Mouse (Mus musculus) liver, embryonic 12.5 days (tissue): ENCODE results near the gene Slc38a4. TPM values are rescaled to one million over a fixed set of nuclear protein-coding genes. Genes with fewer than 3 reads are reported as not detected.

ENCODE experiments used
- ATAC-seq: fragments of 200-750 bp; cut with Nextera tagmentation; 2 replicates; pipeline ENCODE4 v1.8.0; 2017; ENCODE audit warnings: moderate number of reproducible peaks, mild to moderate bottlenecking, moderate library complexity
- H3K27ac ChIP-seq: fragments of 300-500 bp; sonication (generic); 2 replicates; pipeline ENCODE4 v1.5.1; 2016; ENCODE audit warnings: mild to moderate bottlenecking
- H3K27me3 ChIP-seq: fragments of 300-500 bp; sonication (generic); replicated peaks from 2 replicates; pipeline ENCODE4 v1.6.1; 2016; ENCODE audit warnings: mild to moderate bottlenecking, moderate library complexity
- H3K36me3 ChIP-seq: fragments of 300-500 bp; sonication (generic); 2 replicates; pipeline ENCODE4 v1.6.1; 2016; ENCODE audit warnings: mild to moderate bottlenecking, moderate library complexity
- H3K4me1 ChIP-seq: fragments of 300-500 bp; sonication (generic); 2 replicates; pipeline ENCODE4 v1.6.1; 2016
- H3K4me2 ChIP-seq: fragments of 300-500 bp; sonication (generic); 2 replicates; pipeline ENCODE4 v1.6.1; 2016; ENCODE audit warnings: mild to moderate bottlenecking, moderate library complexity
- H3K4me3 ChIP-seq: fragments of 300-500 bp; sonication (generic); 2 replicates; pipeline ENCODE4 v1.5.1; 2016; ENCODE audit warnings: mild to moderate bottlenecking, moderate library complexity
- H3K9ac ChIP-seq: fragments of 300-500 bp; sonication (generic); 2 replicates; pipeline ENCODE4 v1.6.1; 2016; ENCODE audit warnings: mild to moderate bottlenecking, moderate library complexity
- H3K9me3 ChIP-seq: fragments of 300-500 bp; sonication (generic); replicated peaks from 2 replicates; pipeline ENCODE4 v1.6.1; 2016; ENCODE audit warnings: mild to moderate bottlenecking, moderate library complexity
- WGBS: fragments of 180-500 bp; shearing (Covaris S2); methylation state at CpG from one replicate; pipeline ENCODE4 v1.1.7; 2016; ENCODE audit not compliant: insufficient replicate concordance; 5-methylcytosine and 5-hydroxymethylcytosine counted together
- polyA plus RNA-seq: library from polyadenylated mRNA; unstranded; fragments of >200 nt; fragmentation: Nextera tagmentation; extraction: Ambion mirVana; gene quantifications from 2 replicates; pipeline ENCODE4 v1.2.1, GENCODE M21; 2016

The Slc38a4 gene
- polyA plus RNA-seq, 1 experiment from 2014 or later, result 43.1 TPM

DNA sequence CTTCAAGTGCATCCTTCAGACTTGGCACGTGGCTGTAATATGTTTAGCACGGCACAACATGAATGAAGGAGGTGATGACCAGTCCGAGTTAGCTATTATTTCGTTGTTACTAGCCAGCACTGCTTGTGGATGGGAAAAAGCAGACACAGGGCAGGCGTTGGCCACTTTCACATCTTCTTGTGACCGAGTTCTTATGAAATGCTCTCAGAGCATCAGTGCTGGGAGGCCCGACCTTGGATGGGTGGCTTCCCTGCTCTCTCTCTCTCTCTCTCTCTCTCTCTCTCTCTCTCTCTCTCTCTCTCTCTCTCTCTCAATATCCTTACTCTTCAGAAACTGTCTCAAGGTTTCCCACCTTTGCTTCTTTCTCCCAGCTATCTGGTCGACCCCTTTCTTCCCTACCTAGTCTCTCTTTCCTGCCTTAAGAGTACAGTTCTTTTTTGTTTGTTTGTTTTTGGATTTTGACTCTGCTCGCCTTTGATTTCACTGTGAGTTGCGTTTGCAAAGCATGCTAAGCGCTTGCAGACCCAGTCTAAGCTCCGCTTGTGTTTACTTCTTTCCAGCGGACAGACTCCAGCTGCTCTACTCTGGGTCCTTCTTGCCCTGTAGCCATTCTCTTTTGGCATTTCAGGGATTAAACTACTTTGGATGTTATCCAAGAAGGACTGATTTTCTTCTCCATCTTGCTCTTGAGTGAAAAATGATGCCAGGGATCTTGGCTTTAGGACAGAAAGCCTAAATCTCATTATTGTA lies 72.0 kb downstream of the Slc38a4 start:
- H3K9ac ChIP-seq, result no peak overlapping the region
- WGBS, result 73% methylated on average over 13 of the region's 13 CpGs
- no peak overlapping the region for H3K27ac ChIP-seq
- no peak overlapping the region for H3K4me2 ChIP-seq
- peaks cover 5% of the 10 kb centered on the region; the same call in 1 of the 2 replicates for H3K4me1 ChIP-seq
- no peak overlapping the region for H3K4me3 ChIP-seq
- no peaks in the 10 kb centered on the region for H3K9me3 ChIP-seq
- ATAC-seq, result no peak
- H3K36me3 ChIP-seq, result no peaks in the 10 kb centered on the region
- H3K27me3 ChIP-seq, result no peaks in the 10 kb centered on the region

DNA sequence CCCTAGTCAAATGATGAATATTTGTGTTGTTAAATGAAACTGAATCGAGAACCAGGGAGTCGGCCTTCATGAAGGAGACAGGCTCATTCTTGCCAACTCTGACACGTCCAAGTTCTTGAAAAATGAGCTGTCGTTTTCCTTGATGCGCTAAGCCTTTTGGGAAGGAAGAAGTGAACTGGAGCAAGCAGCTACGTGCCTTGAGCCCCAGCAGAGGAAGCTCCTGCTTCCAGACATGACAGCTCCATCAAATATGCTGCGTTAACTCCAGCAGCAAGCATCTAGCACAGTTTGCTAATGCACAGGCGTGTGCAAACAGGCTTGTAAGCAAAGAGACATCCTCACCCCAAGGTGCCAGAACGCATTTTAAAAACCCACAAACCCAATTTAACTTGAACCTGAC lies 80.6 kb downstream of the Slc38a4 start:
- no peak overlapping the region for H3K27ac ChIP-seq
- WGBS, result 59% methylated on average over 9 of the region's 9 CpGs

DNA sequence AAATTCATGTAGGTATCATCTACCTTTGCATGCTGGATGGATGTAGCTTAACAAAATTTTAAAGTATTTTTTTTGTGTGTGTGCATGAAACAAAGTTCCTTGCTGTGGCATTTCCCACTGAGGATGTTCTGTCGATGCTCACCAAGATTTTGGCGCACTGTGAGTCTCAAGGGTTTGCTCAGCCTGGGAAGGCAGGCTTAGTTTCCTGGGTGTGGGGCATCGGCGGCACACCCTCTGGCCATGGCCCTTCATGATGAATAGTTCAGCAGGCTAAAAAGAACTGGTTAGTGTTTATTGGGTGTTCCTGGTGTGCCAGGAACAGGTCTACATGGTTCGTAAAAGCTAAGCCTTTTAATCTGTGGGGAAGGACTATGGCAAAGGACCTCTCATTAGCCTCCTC lies 81.6 kb downstream of the Slc38a4 start:
- 75% methylated on average over 5 of the region's 5 CpGs for WGBS
- Histone ChIP-seq H3K9me3 (no peaks in the 10 kb centered on the region), H3K27ac (no peak overlapping the region)

More for the DNA sequence above, 80.6 kb downstream of the Slc38a4 start:
- Histone ChIP-seq H3K9ac (no peak overlapping the region), H3K4me2 (no peak overlapping the region), H3K9me3 (no peaks in the 10 kb centered on the region), H3K4me1 (peaks cover 8% of the 10 kb centered on the region; the same call in 1 of the 2 replicates), H3K4me3 (no peak overlapping the region), H3K36me3 (no peaks in the 10 kb centered on the region), H3K27me3 (no peaks in the 10 kb centered on the region)
- no peak for ATAC-seq

DNA sequence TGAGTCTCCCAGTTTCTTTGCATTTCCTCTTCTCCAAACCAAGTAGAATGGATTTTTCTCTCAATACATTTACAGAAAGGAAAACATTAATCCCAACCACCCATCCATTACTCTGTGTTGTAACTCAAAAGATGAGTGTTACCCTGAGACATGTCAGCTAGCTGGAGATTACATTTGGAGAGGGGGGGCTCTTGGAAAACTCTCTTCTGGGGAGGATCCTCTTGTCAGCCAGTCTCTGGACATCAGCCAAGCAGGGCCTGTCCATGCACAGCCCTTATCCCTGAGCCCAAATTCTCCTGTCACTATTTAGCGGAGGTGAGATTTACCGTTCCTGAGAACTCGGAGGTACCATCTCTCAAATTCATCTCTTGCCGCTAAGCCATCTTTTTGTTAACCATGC lies 82.4 kb downstream of the Slc38a4 start:
- Histone ChIP-seq H3K4me1 (peaks cover 8% of the 10 kb centered on the region; the same call in 1 of the 2 replicates), H3K9ac (no peak overlapping the region), H3K36me3 (no peaks in the 10 kb centered on the region), H3K27ac (no peak overlapping the region), H3K27me3 (no peaks in the 10 kb centered on the region), H3K9me3 (no peaks in the 10 kb centered on the region), H3K4me2 (no peak overlapping the region), H3K4me3 (no peak overlapping the region)
- WGBS, result 75% methylated on average over 4 of the region's 4 CpGs
- no peak for ATAC-seq

More for the DNA sequence above, 81.6 kb downstream of the Slc38a4 start:
- Histone ChIP-seq H3K36me3 (no peaks in the 10 kb centered on the region), H3K4me1 (peaks cover 8% of the 10 kb centered on the region; the same call in 1 of the 2 replicates), H3K27me3 (no peaks in the 10 kb centered on the region), H3K4me3 (no peak overlapping the region), H3K9ac (no peak overlapping the region), H3K4me2 (no peak overlapping the region)
- ATAC-seq, result no peak

DNA sequence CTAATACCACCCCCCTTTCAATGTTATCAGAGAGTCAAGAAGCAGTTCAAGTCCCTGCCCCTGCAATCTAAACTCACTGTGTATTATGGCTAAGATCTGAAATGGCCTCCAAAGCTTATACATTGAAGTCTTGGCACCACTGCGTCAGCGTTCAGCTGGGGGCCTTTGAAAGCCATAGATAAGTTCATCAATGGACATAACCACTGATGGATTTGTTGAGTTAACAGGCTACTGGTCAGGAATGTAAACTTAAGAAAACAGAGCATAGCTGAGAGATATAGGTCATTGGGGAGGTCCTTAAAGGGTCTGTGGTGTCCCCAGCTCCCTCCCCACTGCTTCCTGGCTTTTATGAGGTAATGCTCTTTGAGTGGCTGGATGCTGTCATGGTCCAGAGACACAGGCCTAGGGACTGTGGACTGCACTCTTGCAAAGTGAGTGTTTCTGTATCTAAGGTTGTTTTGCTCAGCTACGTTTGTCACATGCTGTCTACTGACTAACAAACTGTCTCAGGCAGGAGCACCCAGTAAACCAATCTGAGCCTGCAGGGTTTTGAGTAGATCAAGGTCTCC lies 83.0 kb downstream of the Slc38a4 start:
- Histone ChIP-seq H3K9ac (no peak overlapping the region), H3K4me3 (no peak overlapping the region), H3K9me3 (no peaks in the 10 kb centered on the region), H3K4me1 (peaks cover 8% of the 10 kb centered on the region; the same call in 1 of the 2 replicates), H3K27me3 (no peaks in the 10 kb centered on the region), H3K36me3 (no peaks in the 10 kb centered on the region), H3K4me2 (no peak overlapping the region), H3K27ac (no peak overlapping the region)
- no peak for ATAC-seq
- 72% methylated on average over 3 of the region's 3 CpGs for WGBS

DNA sequence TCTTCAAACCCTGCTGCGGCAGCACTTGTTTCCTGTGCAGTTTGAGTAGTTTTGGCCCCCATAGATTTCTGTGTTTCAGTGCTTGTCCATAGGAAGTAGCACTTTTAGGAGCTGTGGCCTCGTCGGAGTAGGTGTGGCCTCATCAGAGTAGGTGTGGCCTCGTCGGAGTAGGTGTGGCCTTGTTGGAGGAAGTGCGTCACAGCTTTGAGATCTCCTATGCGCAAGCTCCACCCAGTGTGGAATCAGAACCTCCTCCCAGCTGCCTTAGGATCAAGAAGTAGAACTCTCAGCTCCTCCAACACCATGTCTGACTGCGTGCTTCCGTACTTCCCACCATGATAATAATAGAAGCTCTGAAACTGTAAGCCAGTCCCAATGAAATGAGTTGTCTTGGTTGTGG lies 83.8 kb downstream of the Slc38a4 start:
- Histone ChIP-seq H3K27me3 (no peaks in the 10 kb centered on the region), H3K27ac (no peak overlapping the region), H3K36me3 (no peaks in the 10 kb centered on the region), H3K9ac (no peak overlapping the region), H3K4me3 (no peak overlapping the region), H3K9me3 (no peaks in the 10 kb centered on the region), H3K4me1 (peaks cover 8% of the 10 kb centered on the region; the same call in 1 of the 2 replicates), H3K4me2 (no peak overlapping the region)
- no peak for ATAC-seq
- WGBS, result 76% methylated on average over 9 of the region's 9 CpGs

DNA sequence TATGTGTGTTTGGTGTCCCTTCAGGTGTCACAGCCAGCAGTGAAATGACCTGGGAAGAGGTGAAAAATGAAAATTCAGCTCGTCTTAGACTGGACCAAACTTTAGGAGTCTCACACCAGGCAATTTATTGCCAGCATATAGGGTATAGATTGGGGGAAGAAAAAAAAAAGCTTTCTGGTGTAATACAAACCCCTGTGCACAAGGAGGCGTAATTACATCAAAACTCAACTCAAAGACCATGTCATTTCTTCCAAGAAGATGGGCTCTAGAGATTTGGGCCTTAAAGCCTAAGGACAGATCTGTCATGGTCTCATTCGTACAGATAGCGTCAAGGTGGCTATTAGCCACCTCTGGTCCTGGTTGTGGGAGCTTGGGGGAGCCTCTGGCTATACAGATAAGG lies 86.0 kb downstream of the Slc38a4 start:
- no peak for ATAC-seq
- H3K4me2 ChIP-seq, result no peak overlapping the region
- no peaks in the 10 kb centered on the region for H3K36me3 ChIP-seq
- no peaks in the 10 kb centered on the region for H3K27me3 ChIP-seq
- no peak overlapping the region for H3K4me3 ChIP-seq
- H3K4me1 ChIP-seq, result peaks cover 8% of the 10 kb centered on the region; the same call in 1 of the 2 replicates
- H3K9ac ChIP-seq, result no peak overlapping the region
- 20% methylated on average over 4 of the region's 4 CpGs for WGBS
- no peak overlapping the region for H3K27ac ChIP-seq
- H3K9me3 ChIP-seq, result no peaks in the 10 kb centered on the region

DNA sequence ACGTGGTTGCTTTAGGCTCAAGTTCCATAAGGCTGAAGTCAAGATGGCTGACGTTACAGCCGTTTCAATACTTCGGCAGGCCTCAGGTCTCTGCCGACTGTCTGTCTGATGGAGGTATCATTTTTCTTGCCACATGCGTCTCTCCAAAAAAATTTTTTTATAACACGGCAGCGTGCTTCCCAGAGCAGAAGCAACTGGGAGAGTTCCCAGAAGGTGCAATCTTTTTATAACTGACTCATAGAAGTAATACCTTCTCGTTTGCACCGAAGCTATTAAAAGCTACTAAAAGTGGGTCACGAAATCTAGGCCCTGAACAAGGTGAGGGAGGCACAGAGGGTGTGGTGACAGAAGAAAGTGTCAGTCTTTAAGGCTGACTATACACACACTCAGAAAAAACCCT lies 87.0 kb downstream of the Slc38a4 start:
- no peaks in the 10 kb centered on the region for H3K9me3 ChIP-seq
- H3K4me2 ChIP-seq, result no peak overlapping the region
- H3K36me3 ChIP-seq, result no peaks in the 10 kb centered on the region
- 72% methylated on average over 11 of the region's 11 CpGs for WGBS
- H3K27me3 ChIP-seq, result no peaks in the 10 kb centered on the region
- ATAC-seq, result no peak
- no peak overlapping the region for H3K27ac ChIP-seq
- H3K4me3 ChIP-seq, result no peak overlapping the region
- no peak overlapping the region for H3K9ac ChIP-seq
- H3K4me1 ChIP-seq, result peaks cover 8% of the 10 kb centered on the region; the same call in 1 of the 2 replicates

DNA sequence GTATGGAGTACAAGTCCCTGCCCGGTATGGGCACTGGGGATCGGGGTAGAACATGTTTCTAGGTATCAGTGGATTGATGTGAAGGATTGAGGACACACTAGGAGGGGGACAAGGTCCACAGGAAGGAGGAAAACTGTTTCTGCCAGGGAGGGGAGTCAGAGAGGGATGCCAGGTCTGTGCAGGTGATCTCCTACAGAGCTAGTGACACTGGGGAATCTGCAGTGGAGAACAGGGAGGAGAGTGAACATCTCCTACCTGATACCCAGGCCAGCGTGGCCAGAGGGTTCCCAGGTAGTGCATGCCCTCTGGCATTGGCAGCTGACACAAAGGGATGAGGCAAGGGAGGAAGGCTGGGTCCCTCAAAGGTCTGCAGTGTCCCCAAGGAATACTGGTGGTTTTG lies 89.4 kb downstream of the Slc38a4 start:
- H3K4me1 ChIP-seq, result peaks cover 8% of the 10 kb centered on the region; the same call in 1 of the 2 replicates
- H3K4me3 ChIP-seq, result no peak overlapping the region
- H3K27ac ChIP-seq, result no peak overlapping the region
- no peak overlapping the region for H3K9ac ChIP-seq
- H3K4me2 ChIP-seq, result no peak overlapping the region
- WGBS, result 65% methylated on average over 3 of the region's 3 CpGs
- H3K9me3 ChIP-seq, result no peaks in the 10 kb centered on the region
- ATAC-seq, result no peak
- H3K27me3 ChIP-seq, result no peaks in the 10 kb centered on the region
- no peaks in the 10 kb centered on the region for H3K36me3 ChIP-seq

DNA sequence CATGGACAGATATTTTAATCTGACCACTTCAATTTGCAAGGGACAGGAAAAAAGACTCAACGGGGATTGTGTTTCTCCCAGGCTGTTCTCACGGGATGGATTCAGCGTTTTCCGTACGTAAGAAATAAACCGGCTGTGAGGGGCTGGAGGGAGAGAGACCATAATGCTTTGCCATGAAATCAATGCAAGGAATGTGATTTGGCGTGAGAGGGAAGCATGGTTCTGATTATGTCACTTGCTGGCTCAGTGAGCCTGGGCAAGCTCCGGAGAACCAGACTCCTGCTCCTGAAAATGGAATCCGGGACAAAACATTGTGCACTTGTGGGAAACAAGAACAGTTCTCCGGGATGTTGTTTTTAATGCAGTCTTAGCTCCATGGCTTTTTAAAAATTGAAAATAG lies 92.0 kb downstream of the Slc38a4 start:
- no peaks in the 10 kb centered on the region for H3K9me3 ChIP-seq
- 78% methylated on average over 10 of the region's 10 CpGs for WGBS
- ATAC-seq, result no peak

DNA sequence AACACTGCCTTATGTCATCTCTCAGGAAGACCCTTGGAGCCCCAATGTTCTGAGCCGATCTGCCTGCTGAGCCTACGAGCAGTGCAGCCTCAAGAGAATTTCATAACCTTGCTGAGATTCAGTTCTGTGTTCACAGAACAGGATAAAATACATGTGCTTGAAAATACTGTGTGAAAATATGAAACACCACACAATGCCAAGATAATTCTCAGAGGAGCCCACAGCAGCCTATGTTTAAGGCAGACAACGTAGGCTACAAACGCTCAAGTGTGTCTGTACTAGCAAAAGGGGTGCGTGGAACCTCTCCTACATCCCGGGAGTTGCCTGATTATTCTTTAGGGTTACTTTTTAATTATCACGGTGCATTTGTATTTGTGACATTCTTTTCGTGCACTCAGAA lies 92.4 kb downstream of the Slc38a4 start:
- Histone ChIP-seq H3K4me1 (no peaks in the 10 kb centered on the region), H3K4me3 (no peak overlapping the region), H3K9ac (no peak overlapping the region), H3K27ac (no peak overlapping the region), H3K4me2 (no peak overlapping the region), H3K27me3 (no peaks in the 10 kb centered on the region), H3K36me3 (no peaks in the 10 kb centered on the region), H3K9me3 (no peaks in the 10 kb centered on the region)
- no peak for ATAC-seq
- WGBS, result 72% methylated on average over 8 of the region's 8 CpGs

More for the DNA sequence above, 92.0 kb downstream of the Slc38a4 start:
- Histone ChIP-seq H3K36me3 (no peaks in the 10 kb centered on the region), H3K4me2 (no peak overlapping the region), H3K27ac (no peak overlapping the region), H3K4me1 (no peaks in the 10 kb centered on the region), H3K4me3 (no peak overlapping the region), H3K9ac (no peak overlapping the region), H3K27me3 (no peaks in the 10 kb centered on the region)

DNA sequence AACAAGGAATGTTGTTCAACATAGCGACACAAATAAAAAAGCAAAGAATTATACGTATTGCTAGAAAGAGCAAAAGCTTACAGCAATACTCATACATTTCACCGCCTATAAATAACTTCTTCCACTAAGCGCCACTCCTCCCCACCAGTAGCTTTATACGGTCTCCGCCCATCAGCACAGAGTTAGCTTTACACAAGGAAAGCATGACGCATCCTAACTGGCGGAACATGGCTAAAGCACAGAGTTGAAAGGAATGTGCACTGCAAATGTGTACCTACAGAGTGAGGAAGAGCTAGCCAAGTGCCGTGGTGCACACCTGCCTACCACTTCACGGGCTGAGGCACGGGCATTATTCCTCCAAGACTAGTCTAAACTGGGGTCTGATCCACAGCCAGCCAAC lies 95.4 kb downstream of the Slc38a4 start:
- no peak for ATAC-seq
- no peaks in the 10 kb centered on the region for H3K9me3 ChIP-seq
- no peaks in the 10 kb centered on the region for H3K36me3 ChIP-seq
- no peaks in the 10 kb centered on the region for H3K27me3 ChIP-seq
- H3K27ac ChIP-seq, result no peak overlapping the region
- H3K4me3 ChIP-seq, result no peak overlapping the region
- no peak overlapping the region for H3K9ac ChIP-seq
- H3K4me2 ChIP-seq, result no peak overlapping the region
- H3K4me1 ChIP-seq, result no peaks in the 10 kb centered on the region
- WGBS, result 83% methylated on average over 11 of the region's 11 CpGs
